ENCODE assay signal across 8 mouse cellular contexts in the genomic region with DNA sequence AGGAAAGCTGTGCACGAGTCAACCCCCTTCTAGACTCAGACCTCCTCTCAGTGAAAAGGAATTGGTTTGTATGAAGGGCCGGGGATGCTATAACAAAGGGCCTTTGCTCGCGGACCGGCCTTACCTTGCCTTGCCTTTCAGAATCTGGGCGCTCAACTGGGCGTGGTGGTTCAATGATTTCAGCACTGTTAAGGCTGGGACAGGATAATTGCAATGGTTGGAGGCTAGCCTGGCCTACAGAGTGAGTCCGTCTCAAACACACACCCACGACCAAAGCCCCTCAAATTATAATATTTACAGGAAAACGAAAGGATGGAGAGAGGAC. TPM values are rescaled to one million over a fixed set of nuclear protein-coding genes. Genes with fewer than 3 reads are reported as not detected.
DNase-seq lines count a peak whose midpoint lies in the region; ATAC-seq and TF ChIP-seq lines count a peak whose summit lies in the region.

A gene (minus strand): TSS at position 132 of the 325 bp plus-strand sequence.

- H3K27ac ChIP-seq in layer of hippocampus, adult 2 months: peak within 1 kb of the TSS; percentile 53; the same call in 1 of the 2 replicates
- no peak within 1 kb of the TSS for H3K27ac ChIP-seq in embryonic facial prominence, embryonic 13.5 days
- peak within 1 kb of the TSS; percentile 86 for H3K27ac ChIP-seq in hindbrain, embryonic 16.5 days (ENCODE audit: low read depth, low read length)
- peak within 1 kb of the TSS; percentile 77 for H3K27ac ChIP-seq in midbrain, embryonic 15.5 days

- peak within 1 kb of the TSS; percentile 64 for H3K4me3 ChIP-seq in layer of hippocampus, adult 2 months
- peak within 1 kb of the TSS; percentile 49 for H3K4me3 ChIP-seq in embryonic facial prominence, embryonic 13.5 days
- peak within 1 kb of the TSS; percentile 69 for H3K4me3 ChIP-seq in hindbrain, embryonic 16.5 days (ENCODE audit: low read length)
- peak within 1 kb of the TSS; percentile 57 for H3K4me3 ChIP-seq in midbrain, embryonic 15.5 days

- H3K4me1 ChIP-seq in embryonic facial prominence, embryonic 13.5 days: peaks cover 22% of the 10 kb centered on the region
- peaks cover 5% of the 10 kb centered on the region; the same call in 1 of the 2 replicates for H3K4me1 ChIP-seq in hindbrain, embryonic 16.5 days (ENCODE audit: control insufficient read depth, insufficient read depth, low read depth, low read length)
- H3K4me1 ChIP-seq in midbrain, embryonic 15.5 days: peaks cover 21% of the 10 kb centered on the region

- ATAC-seq in embryonic facial prominence, embryonic 13.5 days (ENCODE audit: insufficient number of reproducible peaks, insufficient read depth, low FRiP score, low TSS enrichment, low read depth): no peak
- ATAC-seq in hindbrain, embryonic 16.5 days: no peak
- no peak; the same call in 1 of the 2 replicates for ATAC-seq in midbrain, embryonic 15.5 days (replicated peaks)

- peak within 1 kb of the TSS; percentile 97 for H3K4me2 ChIP-seq in embryonic facial prominence, embryonic 13.5 days
- peak within 1 kb of the TSS; percentile 93 for H3K4me2 ChIP-seq in hindbrain, embryonic 16.5 days (ENCODE audit: low read length)
- peak within 1 kb of the TSS; percentile 82 for H3K4me2 ChIP-seq in midbrain, embryonic 15.5 days

- H3K27me3 ChIP-seq in embryonic facial prominence, embryonic 13.5 days: peaks cover 29% of the 10 kb centered on the region
- no peaks in the 10 kb centered on the region for H3K27me3 ChIP-seq in hindbrain, embryonic 16.5 days (replicated peaks; ENCODE audit: control insufficient read depth, insufficient read depth, low read length)
- no peaks in the 10 kb centered on the region; the same call in 1 of the 2 replicates for H3K27me3 ChIP-seq in midbrain, embryonic 15.5 days (replicated peaks)

- no peak for TF ChIP-seq CTCF in layer of hippocampus, adult 2 months (conservative IDR thresholded peaks at IDR 0.05)

- no peaks in the 10 kb centered on the region for H3K9me3 ChIP-seq in embryonic facial prominence, embryonic 13.5 days
- no peaks in the 10 kb centered on the region for H3K9me3 ChIP-seq in hindbrain, embryonic 16.5 days (ENCODE audit: control insufficient read depth, low read length)
- no peaks in the 10 kb centered on the region for H3K9me3 ChIP-seq in midbrain, embryonic 15.5 days

- no peak for DNase-seq in layer of hippocampus, adult 2 months (ENCODE audit: low spot score in 2 of 2)
- DNase-seq in layer of hippocampus, postnatal 36 days: no peak
- DNase-seq in frontal cortex, postnatal 36 days (ENCODE audit: low spot score in 2 of 2): no peak
- no peak for DNase-seq in cerebellum, adult 8-10 months
- DNase-seq in right cerebral cortex, postnatal 10 days (ENCODE audit: low spot score in 2 of 2): no peak

- peak within 1 kb of the TSS; percentile 65 for H3K9ac ChIP-seq in embryonic facial prominence, embryonic 13.5 days
- peak within 1 kb of the TSS; percentile 87 for H3K9ac ChIP-seq in hindbrain, embryonic 16.5 days (ENCODE audit: low read depth, low read length)
- peak within 1 kb of the TSS; percentile 60 for H3K9ac ChIP-seq in midbrain, embryonic 15.5 days

- H3K36me3 ChIP-seq in embryonic facial prominence, embryonic 13.5 days: no peaks in the 10 kb centered on the region
- no peaks in the 10 kb centered on the region for H3K36me3 ChIP-seq in hindbrain, embryonic 16.5 days (ENCODE audit: control insufficient read depth, insufficient read depth, low read length)
- no peaks in the 10 kb centered on the region for H3K36me3 ChIP-seq in midbrain, embryonic 15.5 days (replicated peaks)

- WGBS in embryonic facial prominence, embryonic 13.5 days: 8% methylated on average over 10 of the region's 10 CpGs
- WGBS in hindbrain, embryonic 16.5 days: 7% methylated on average over 10 of the region's 10 CpGs
- WGBS in midbrain, embryonic 15.5 days: 7% methylated on average over 10 of the region's 10 CpGs

RNA-seq across cellular contexts. Expression of the gene that starts here (rescaled TPM):
- 1 to 10 TPM in 1 of 2 experiments, under 1 TPM in 1; 0.98 to 1.3 TPM for total RNA-seq in layer of hippocampus, adult 2 months (2021)
- 1 to 10 TPM; 1.2 to 1.8 TPM for total RNA-seq in layer of hippocampus, postnatal 36 days (2021)
- polyA plus RNA-seq in embryonic facial prominence, embryonic 13.5 days (2015; fragmentation: Nextera tagmentation; extraction: Ambion mirVana): 3.1 and 4.2 TPM in 2 replicates
- 9.7 and 11.9 TPM in 2 replicates for polyA plus RNA-seq in hindbrain, embryonic 16.5 days (2015; fragmentation: Nextera tagmentation; extraction: Ambion mirVana)
- polyA plus RNA-seq in midbrain, embryonic 15.5 days (2015; fragmentation: Nextera tagmentation; extraction: Ambion mirVana): 7.8 and 12.3 TPM in 2 replicates
